ENCODE assay signal across 8 mouse cellular contexts in genomic region chr4:133130890-133131741, GRCm38 (mm10). TPM values are rescaled to one million over a fixed set of nuclear protein-coding genes. Genes with fewer than 3 reads are reported as not detected.
A peak's percentile ranks its signal among the peaks of the same experiment; 100 is the strongest.
DNase-seq lines count a peak whose midpoint lies in the region; ATAC-seq and TF ChIP-seq lines count a peak whose summit lies in the region.

No protein-coding gene starts in this region.

- peaks cover 13% of the 10 kb centered on the region; the same call in 1 of the 2 replicates for H3K4me1 ChIP-seq in cerebellum, adult 2 months (ENCODE audit: control insufficient read depth, insufficient read depth, low read length)
- H3K4me1 ChIP-seq in brown adipose tissue, adult 24 weeks (ENCODE audit: control insufficient read depth, insufficient read depth, insufficient read length, low read length), result peaks cover 8% of the 10 kb centered on the region
- H3K4me1 ChIP-seq in heart, embryonic 15.5 days (replicated peaks), result peaks cover 20% of the 10 kb centered on the region
- H3K4me1 ChIP-seq in liver, embryonic 11.5 days (replicated peaks; ENCODE audit: control insufficient read depth, insufficient read depth, low read length), result peaks cover 20% of the 10 kb centered on the region

- no peaks in the 10 kb centered on the region for H3K36me3 ChIP-seq in heart, embryonic 15.5 days
- H3K36me3 ChIP-seq in liver, embryonic 11.5 days (ENCODE audit: control insufficient read depth, insufficient read depth, low read length), result peaks cover 8% of the 10 kb centered on the region; the same call in 1 of the 2 replicates

- no peak for DNase-seq in cerebellum, adult 2 months
- DNase-seq in cerebellum, adult 9-10 months, result no peak
- DNase-seq in liver, embryonic 11.5 days (ENCODE audit: low spot score), result no peak
- DNase-seq in ovary, postnatal 14 days (ENCODE audit: low spot score), result no peak
- DNase-seq in retina, postnatal 1 day, result no peak

- 3% methylated on average over 17 of the region's 17 CpGs for WGBS in cerebellum, adult 2 months
- under 1% methylated on average over 17 of the region's 17 CpGs for WGBS in heart, embryonic 15.5 days
- WGBS in liver, embryonic 11.5 days, result 2% methylated on average over 17 of the region's 17 CpGs

- H3K9ac ChIP-seq in heart, embryonic 15.5 days, result peak overlapping the region; percentile 98
- peak overlapping the region; percentile 97 for H3K9ac ChIP-seq in liver, embryonic 11.5 days (ENCODE audit: low read depth, low read length)

- H3K9me3 ChIP-seq in heart, embryonic 15.5 days (replicated peaks), result no peaks in the 10 kb centered on the region
- H3K9me3 ChIP-seq in liver, embryonic 11.5 days (ENCODE audit: control insufficient read depth, low read length), result no peaks in the 10 kb centered on the region

- peak overlapping the region; percentile 78 for H3K4me3 ChIP-seq in cerebellum, adult 2 months (replicated peaks; ENCODE audit: insufficient read depth, low read depth, low read length)
- H3K4me3 ChIP-seq in brown adipose tissue, adult 24 weeks (ENCODE audit: insufficient read depth, low read depth, low read length), result peak overlapping the region; percentile 95
- peak overlapping the region; percentile 97 for H3K4me3 ChIP-seq in heart, embryonic 15.5 days
- H3K4me3 ChIP-seq in liver, embryonic 11.5 days (ENCODE audit: low read depth, low read length), result peak overlapping the region; percentile 100

- H3K27ac ChIP-seq in cerebellum, adult 2 months (ENCODE audit: insufficient read depth, low read length), result peak overlapping the region; percentile 9; the same call in 1 of the 2 replicates
- H3K27ac ChIP-seq in brown adipose tissue, adult 24 weeks (replicated peaks; ENCODE audit: low read depth, low read length), result peak overlapping the region; percentile 98
- peak overlapping the region; percentile 91 for H3K27ac ChIP-seq in heart, embryonic 15.5 days
- peak overlapping the region; percentile 88 for H3K27ac ChIP-seq in liver, embryonic 11.5 days (ENCODE audit: low read depth, low read length)

- TF ChIP-seq CTCF in cerebellum, adult 2 months (IDR thresholded peaks at IDR 0.05; ENCODE audit: borderline replicate concordance, insufficient read depth, low read depth, low read length), result no peak

- 0 out of 2 replicates have a peak, but pooled peaks have one; percentile 10 for ATAC-seq in heart, embryonic 15.5 days (replicated peaks; ENCODE audit: insufficient number of reproducible peaks, insufficient read depth, low FRiP score, low read depth)
- peak; percentile 43; the same call in 1 of the 2 replicates for ATAC-seq in liver, embryonic 11.5 days (replicated peaks; ENCODE audit: low FRiP score)
- peak; percentile 50 for ATAC-seq in monocyte, adult 5-6 weeks (replicated peaks; ENCODE audit: insufficient number of reproducible peaks, low FRiP score, low TSS enrichment, poor library complexity, severe bottlenecking)

- TF ChIP-seq POLR2A in cerebellum, adult 2 months (IDR thresholded peaks at IDR 0.05; ENCODE audit: borderline replicate concordance, insufficient read depth, low read length), result no peak

- H3K27me3 ChIP-seq in cerebellum, adult 2 months (ENCODE audit: control insufficient read depth, insufficient read depth, low read length), result no peaks in the 10 kb centered on the region
- H3K27me3 ChIP-seq in heart, embryonic 15.5 days, result no peaks in the 10 kb centered on the region
- H3K27me3 ChIP-seq in liver, embryonic 11.5 days (replicated peaks; ENCODE audit: control insufficient read depth, insufficient read depth, low read length), result no peaks in the 10 kb centered on the region

- peak overlapping the region; percentile 67 for H3K4me2 ChIP-seq in heart, embryonic 15.5 days
- H3K4me2 ChIP-seq in liver, embryonic 11.5 days, result peak overlapping the region; percentile 84

RNA-seq across cellular contexts. Expression of gene Wasf2, which starts 0.8 kb away (rescaled TPM):
- 15.0 and 16.3 TPM in 2 replicates for polyA plus RNA-seq in cerebellum, adult 2 months (2012; rRNA removed)
- 39.6 and 39.8 TPM in 2 replicates for polyA plus RNA-seq in brown adipose tissue, adult 24 weeks (2012; ENCODE audit: insufficient read depth, insufficient read length, missing spikeins)
- 67.3 and 72.8 TPM in 2 replicates for polyA plus RNA-seq in heart, embryonic 15.5 days (2015; fragmentation: Nextera tagmentation; extraction: Ambion mirVana)
- 32.1 and 42.2 TPM in 2 replicates for polyA plus RNA-seq in liver, embryonic 11.5 days (2014; fragmentation: Nextera tagmentation; extraction: Ambion mirVana)
- total RNA-seq in monocyte, adult 5-6 weeks (2017), result 66.9 to 107 TPM (median 85.9 TPM) in 3 replicates

Comparison
In these comparisons a context has a peak if more than half of its experiments do, and no peak if none do; other contexts are left out.
1. H3K27ac ChIP-seq: peak in every context shown above with its lines; median percentile 98 in brown adipose tissue, adult 24 weeks; 91 in heart, embryonic 15.5 days; 88 in liver, embryonic 11.5 days; 9 in cerebellum, adult 2 months.